Mouse (Mus musculus) forebrain, embryonic 12.5 days (tissue): ENCODE measurements around the gene Washc1. TPM values are rescaled to one million over a fixed set of nuclear protein-coding genes. Genes with fewer than 3 reads are reported as not detected.
A peak's percentile ranks its signal among the peaks of the same experiment; 100 is the strongest.
"Not testable (repeated sequence)": the region's sequence is repeated elsewhere in the genome, so short reads cannot be mapped to it uniquely, and the experiment has no call there.

Experiments used
- ATAC-seq: fragments of 200-750 bp; cut with Nextera tagmentation; 2 replicates; pipeline ENCODE4 v1.8.0; 2017; ENCODE audit warnings: moderate TSS enrichment; ENCODE audit not compliant: low FRiP score
- H3K27ac ChIP-seq: fragments of 300-500 bp; sonication (generic); 2 replicates; pipeline ENCODE4 v1.5.1; 2016; ENCODE audit warnings: mild to moderate bottlenecking
- H3K27me3 ChIP-seq: fragments of 300-500 bp; sonication (generic); 2 replicates; pipeline ENCODE4 v1.6.1; 2016; ENCODE audit warnings: mild to moderate bottlenecking
- H3K36me3 ChIP-seq: fragments of 300-500 bp; sonication (generic); replicated peaks from 2 replicates; pipeline ENCODE4 v1.6.1; 2016; ENCODE audit warnings: mild to moderate bottlenecking
- H3K4me1 ChIP-seq: fragments of 300-500 bp; sonication (generic); 2 replicates; pipeline ENCODE4 v1.6.1; 2016
- H3K4me2 ChIP-seq: fragments of 300-500 bp; sonication (generic); 2 replicates; pipeline ENCODE4 v1.6.1; 2016; ENCODE audit warnings: mild to moderate bottlenecking, moderate library complexity
- H3K4me3 ChIP-seq: fragments of 300-500 bp; sonication (generic); replicated peaks from 2 replicates; pipeline ENCODE4 v1.5.1; 2016; ENCODE audit warnings: mild to moderate bottlenecking
- H3K9ac ChIP-seq: fragments of 300-500 bp; sonication (generic); 2 replicates; pipeline ENCODE4 v1.6.1; 2016; ENCODE audit warnings: mild to moderate bottlenecking
- H3K9me3 ChIP-seq: fragments of 300-500 bp; sonication (generic); 2 replicates; pipeline ENCODE4 v1.6.1; 2016
- WGBS: fragments of 180-500 bp; shearing (Covaris S2); methylation state at CpG from one replicate; pipeline ENCODE4 v1.1.7; 2016; 5-methylcytosine and 5-hydroxymethylcytosine counted together
- polyA plus RNA-seq: library from polyadenylated mRNA; unstranded; fragments of >200 nt; fragmentation: Nextera tagmentation; extraction: Ambion mirVana; gene quantifications from 2 replicates; pipeline ENCODE4 v1.2.1, GENCODE M21; 2016

Gene Washc1
- polyA plus RNA-seq, 1 experiment from 2014 or later, result 35.2 TPM

DNA sequence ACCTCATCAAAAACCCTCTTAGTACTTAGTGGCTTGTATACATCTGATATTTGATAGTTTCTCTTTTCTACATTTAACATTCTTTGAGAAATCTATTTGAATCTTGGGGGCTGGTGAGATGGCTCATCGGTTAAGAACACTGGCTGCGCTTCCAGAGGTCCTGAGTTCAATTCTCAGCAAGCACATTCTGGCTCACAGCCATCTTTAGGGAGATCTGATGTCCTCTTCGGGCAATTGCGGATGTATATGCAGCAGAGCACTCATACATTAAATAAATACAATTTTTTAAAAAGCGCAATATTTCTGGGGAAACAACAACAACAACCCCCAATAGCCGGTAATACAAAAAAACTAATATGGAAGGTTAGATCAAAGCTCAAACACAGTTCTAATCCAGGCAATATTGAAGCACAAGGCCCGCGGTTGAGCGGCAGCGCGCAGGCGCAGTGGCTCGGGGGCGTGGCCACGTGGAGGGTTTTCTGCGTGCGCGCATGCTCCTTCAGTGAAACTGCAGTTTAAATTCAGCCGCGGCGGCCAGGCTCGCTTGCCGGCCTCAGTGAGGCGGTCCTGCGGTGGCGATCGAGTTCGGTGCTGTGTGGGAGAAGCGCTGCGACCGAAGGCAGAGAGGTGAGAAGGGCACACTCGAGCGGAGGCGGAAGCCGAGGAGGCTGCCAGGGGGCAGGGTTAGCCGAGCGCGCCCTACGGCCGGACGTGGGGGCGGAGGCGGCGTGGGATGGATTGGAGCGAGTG, 11.9 kb downstream of the Washc1 start, which contains the start of gene Ddx11:
TSS of gene Ddx11 (plus strand) at position 455 of the 750 bp plus-strand sequence.
- Histone ChIP-seq H3K4me2 (peak within 1 kb of the TSS; percentile 70), H3K4me3 (peak within 1 kb of the TSS; percentile 67), H3K36me3 (peaks cover 42% of the 10 kb centered on the region), H3K9me3 (no peaks in the 10 kb centered on the region), H3K4me1 (peaks cover 14% of the 10 kb centered on the region), H3K27me3 (no peaks in the 10 kb centered on the region), H3K9ac (peak within 1 kb of the TSS; percentile 65), H3K27ac (peak within 1 kb of the TSS; percentile 77)
- peak; percentile 89 for ATAC-seq
- WGBS, result 6% methylated on average over 45 of the region's 45 CpGs

DNA sequence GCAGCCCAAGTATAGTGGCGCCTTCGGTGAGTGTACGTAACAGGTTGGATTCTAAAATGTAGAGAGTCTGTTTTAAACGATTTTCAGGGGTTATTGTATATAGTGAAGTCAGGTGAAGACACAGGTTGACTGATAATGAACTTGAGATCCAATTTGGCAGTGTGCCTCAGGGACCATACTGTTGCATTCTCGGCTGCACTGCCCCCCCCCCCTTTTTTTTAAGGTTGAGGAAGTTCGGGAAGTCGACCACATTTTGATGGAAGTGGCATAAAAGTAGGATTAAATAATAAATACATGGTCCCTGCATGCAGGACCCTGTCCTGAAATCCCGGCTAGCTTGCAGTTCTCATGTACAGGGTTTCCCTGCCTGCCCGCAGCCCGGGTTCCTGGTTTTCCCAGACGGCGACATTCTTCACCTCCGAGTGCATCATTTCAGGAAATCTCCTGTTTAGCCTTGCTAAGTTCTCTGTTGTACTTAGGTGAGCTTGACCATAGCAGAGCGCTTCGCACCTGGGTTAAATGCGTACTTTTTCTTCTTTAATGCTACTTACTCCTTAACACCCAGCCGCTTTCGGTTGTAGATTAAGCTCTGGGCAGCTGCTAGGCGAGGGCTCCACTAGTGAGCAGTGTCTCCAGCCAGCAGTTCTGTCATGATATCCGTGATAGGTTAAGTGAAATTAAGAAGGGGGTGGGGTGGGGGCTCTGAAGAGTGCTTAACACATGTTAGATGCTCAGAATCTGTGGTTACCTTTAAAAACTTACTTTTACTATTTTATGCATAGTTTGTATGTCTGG, 12.7 kb downstream of the Washc1 start:
- WGBS, result 2% methylated on average over 20 of the region's 20 CpGs
- peak; percentile 50 for ATAC-seq
- peak overlapping the region; percentile 77 for H3K27ac ChIP-seq

DNA sequence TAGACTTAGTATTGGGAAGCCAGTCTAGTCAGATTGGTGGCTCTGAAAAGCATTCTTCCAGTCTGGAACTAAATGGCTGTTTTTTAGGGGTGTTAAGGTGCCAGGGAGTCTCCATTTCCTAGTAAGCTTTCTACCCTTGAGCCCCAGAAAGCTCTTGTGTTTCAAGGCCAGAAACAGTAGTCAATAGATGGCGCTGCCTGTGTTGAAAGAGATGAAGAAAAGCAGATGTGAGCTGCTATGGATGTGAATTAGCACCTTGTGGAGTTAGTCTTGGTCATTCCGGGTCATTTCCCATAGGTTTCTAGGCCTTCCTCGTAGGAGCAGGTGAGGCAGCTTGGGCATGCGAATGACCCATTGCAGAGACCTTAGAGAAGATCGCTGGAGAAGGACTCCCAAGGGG, 13.9 kb downstream of the Washc1 start:
- H3K4me2 ChIP-seq, result peak overlapping the region; percentile 70; the same call in 1 of the 2 replicates
- H3K4me1 ChIP-seq, result peaks cover 14% of the 10 kb centered on the region
- H3K9ac ChIP-seq, result no peak overlapping the region
- H3K9me3 ChIP-seq, result no peaks in the 10 kb centered on the region
- 74% methylated on average over 5 of the region's 5 CpGs for WGBS
- H3K27ac ChIP-seq, result no peak overlapping the region
- no peak overlapping the region for H3K4me3 ChIP-seq
- peaks cover 36% of the 10 kb centered on the region for H3K36me3 ChIP-seq
- no peak for ATAC-seq
- no peaks in the 10 kb centered on the region for H3K27me3 ChIP-seq

More for the DNA sequence above, 12.7 kb downstream of the Washc1 start:
- peaks cover 40% of the 10 kb centered on the region for H3K36me3 ChIP-seq
- H3K4me2 ChIP-seq, result peak overlapping the region; percentile 70
- H3K9me3 ChIP-seq, result no peaks in the 10 kb centered on the region
- H3K9ac ChIP-seq, result peak overlapping the region; percentile 65
- no peaks in the 10 kb centered on the region for H3K27me3 ChIP-seq
- peaks cover 14% of the 10 kb centered on the region for H3K4me1 ChIP-seq
- peak overlapping the region; percentile 67 for H3K4me3 ChIP-seq

DNA sequence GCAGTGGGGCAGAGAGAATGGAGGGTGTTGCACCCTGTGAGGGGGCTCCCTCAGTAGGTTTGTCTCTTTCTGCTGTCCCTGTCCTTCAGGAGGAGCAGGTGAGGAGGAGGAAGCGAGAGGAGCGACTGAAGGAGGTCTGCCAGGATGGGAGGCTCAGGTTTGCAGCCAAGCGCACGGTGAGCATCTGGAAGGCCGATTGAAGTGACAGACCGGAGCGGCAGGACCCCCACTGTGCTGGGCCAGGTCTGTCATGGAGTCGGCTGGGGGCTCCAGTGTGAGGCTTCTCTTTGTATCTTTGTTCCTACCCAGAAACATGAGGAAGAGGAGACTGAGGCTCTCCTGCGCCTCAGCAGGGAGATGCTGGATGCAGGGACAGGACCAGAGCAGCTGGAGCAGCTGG, 19.0 kb downstream of the Washc1 start:
- H3K9me3 ChIP-seq, result peaks cover 3% of the 10 kb centered on the region; the same call in 1 of the 2 replicates
- H3K27me3 ChIP-seq, result no peaks in the 10 kb centered on the region
- H3K27ac ChIP-seq, result no peak overlapping the region
- WGBS, result 89% methylated on average over 9 of the region's 9 CpGs
- no peak overlapping the region for H3K4me3 ChIP-seq
- no peak for ATAC-seq
- no peak overlapping the region for H3K4me2 ChIP-seq
- no peaks in the 10 kb centered on the region for H3K4me1 ChIP-seq
- no peak overlapping the region for H3K9ac ChIP-seq
- peaks cover 81% of the 10 kb centered on the region for H3K36me3 ChIP-seq

DNA sequence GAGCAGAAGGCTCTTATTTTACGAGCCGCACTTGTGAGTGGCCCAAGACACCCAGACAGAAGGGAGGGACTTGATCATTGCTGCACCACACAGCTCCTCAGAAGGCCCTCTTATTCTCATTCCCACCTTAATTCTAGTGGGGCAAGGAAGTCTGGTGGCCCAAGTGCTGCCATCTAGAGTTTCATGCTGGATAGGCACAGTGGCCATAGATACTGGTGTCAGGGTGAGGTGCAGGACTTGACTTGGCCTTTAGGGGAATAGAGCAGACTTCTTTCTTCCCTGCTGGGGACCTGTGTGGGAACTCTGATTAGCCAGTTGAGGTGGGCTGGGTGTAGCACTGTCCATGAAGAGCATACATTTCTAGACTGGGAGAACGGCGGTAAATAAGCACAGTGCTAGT, 19.9 kb downstream of the Washc1 start:
- no peak overlapping the region for H3K9ac ChIP-seq
- no peak for ATAC-seq
- H3K4me3 ChIP-seq, result no peak overlapping the region
- no peak overlapping the region for H3K27ac ChIP-seq
- H3K36me3 ChIP-seq, result peaks cover 89% of the 10 kb centered on the region
- no peaks in the 10 kb centered on the region for H3K27me3 ChIP-seq
- 98% methylated on average over 4 of the region's 4 CpGs for WGBS
- no peak overlapping the region for H3K4me2 ChIP-seq
- peaks cover 3% of the 10 kb centered on the region; the same call in 1 of the 2 replicates for H3K9me3 ChIP-seq
- H3K4me1 ChIP-seq, result no peaks in the 10 kb centered on the region

DNA sequence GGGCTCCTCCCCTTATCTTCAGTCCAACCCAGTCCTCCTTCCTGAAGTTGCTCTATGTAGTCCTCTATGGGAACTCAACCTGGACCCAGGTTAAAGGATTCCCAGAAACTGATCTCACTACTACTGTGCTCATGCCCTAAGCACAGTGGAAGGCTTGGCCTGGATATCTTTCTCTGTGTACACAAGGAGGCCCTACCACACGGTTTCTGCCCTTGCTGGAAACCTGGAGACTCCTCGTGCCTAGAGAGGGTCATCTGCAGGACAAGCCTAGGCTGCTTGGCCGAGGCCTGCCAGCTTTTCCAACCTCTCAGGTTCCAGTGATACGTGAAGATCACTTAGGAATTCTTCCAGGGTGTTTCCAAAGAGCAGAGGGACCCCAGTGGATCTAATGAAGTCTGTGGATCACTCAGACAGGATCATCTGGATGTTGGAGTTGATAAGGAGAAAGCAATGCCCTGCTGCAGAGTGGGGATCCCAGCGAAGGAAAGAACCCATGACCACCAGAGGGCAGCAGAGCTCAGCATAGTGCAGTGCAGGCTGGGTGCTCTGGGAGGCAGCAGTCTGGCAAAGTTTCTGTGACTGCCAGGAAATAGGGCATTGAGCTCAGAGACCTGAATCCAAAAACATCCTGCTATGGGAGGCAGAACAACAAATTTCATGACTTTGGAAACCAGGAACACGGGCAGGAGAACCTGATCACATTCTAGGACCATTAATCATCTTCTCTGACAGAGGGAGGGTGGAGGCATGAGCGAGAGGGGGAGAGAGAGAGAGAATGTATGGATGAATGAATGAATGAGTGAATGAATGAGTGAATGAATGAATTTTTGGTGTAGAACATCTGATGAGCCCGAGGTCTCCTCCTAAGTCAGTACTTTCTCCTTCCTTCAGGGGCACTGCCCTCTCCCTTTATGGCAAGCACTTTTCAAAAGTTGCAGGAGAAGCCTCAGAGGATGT, 41.6 kb downstream of the Washc1 start:
- peak; percentile 77 for ATAC-seq
- H3K9ac ChIP-seq, H3K27ac ChIP-seq, H3K9me3 ChIP-seq, H3K27me3 ChIP-seq, H3K4me1 ChIP-seq, H3K4me3 ChIP-seq, H3K4me2 ChIP-seq: not testable (repeated sequence)
- peaks cover 44% of the 10 kb centered on the region for H3K36me3 ChIP-seq
- 78% methylated on average over 6 of the region's 8 CpGs for WGBS

DNA sequence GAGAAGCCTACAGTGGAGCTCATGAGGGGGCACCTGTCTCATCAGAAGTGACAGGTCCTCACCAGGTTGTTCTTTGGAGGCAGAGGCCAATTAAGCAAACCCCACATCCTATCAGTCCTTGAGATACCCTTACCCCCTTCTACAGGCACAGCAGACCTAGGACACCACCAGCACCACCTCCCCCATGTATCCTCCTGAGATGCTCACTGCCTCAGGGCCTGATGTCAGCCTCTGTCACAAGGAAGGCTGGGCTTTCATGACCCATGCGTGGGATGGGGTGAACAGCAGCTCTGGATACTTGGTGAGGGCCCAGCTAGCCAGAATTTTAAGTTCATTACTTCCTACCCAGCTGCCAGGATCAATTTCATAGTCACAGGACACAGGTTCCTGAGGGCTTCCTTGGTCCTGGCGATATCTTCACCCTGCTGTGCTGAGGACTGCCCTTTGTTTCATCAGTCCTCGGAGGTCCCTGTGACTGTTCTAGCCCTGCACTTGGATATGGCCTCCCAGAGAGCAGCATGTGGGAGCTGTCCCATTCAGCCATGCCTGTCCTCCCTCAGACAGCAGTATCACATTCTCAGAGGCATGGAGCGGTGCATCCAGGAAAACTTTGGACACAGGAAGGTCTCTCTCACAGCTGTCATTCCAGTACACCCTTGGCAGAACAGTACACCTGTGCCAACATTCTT, 42.5 kb downstream of the Washc1 start:
- not testable (repeated sequence) for H3K27ac ChIP-seq, H3K4me2 ChIP-seq, H3K9ac ChIP-seq, H3K9me3 ChIP-seq, H3K4me3 ChIP-seq, H3K4me1 ChIP-seq, H3K27me3 ChIP-seq, ATAC-seq
- WGBS, result 93% methylated on average over 4 of the region's 4 CpGs
- peaks cover 35% of the 10 kb centered on the region for H3K36me3 ChIP-seq

DNA sequence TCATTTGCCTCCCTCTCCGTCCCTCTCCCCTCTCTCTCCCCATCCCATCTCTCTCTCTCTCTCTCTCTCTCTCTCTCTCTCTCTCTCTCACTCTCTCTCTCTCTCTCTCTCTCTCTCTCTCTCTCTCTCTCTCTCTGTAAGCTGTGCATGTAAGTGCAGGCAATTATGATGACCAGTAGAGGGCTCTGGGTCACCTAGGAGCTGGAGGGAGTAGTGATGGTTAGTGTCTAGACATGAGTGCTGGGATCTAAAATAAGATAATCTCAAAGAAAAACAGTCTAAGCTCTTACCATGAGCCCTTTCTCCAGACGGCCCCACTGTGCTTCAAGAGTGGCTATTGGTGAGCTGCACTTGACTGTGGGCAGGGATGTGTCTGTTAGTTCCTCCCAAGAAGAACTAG, 43.5 kb downstream of the Washc1 start:
- H3K4me3 ChIP-seq, result no peak overlapping the region
- no peak overlapping the region for H3K27ac ChIP-seq
- H3K9me3 ChIP-seq, result no peaks in the 10 kb centered on the region
- no peak overlapping the region for H3K9ac ChIP-seq
- peaks cover 25% of the 10 kb centered on the region for H3K36me3 ChIP-seq
- 75% methylated on average over 1 of the region's 2 CpGs for WGBS
- no peak overlapping the region for H3K4me2 ChIP-seq
- no peak for ATAC-seq
- no peaks in the 10 kb centered on the region for H3K27me3 ChIP-seq
- H3K4me1 ChIP-seq, result no peaks in the 10 kb centered on the region

DNA sequence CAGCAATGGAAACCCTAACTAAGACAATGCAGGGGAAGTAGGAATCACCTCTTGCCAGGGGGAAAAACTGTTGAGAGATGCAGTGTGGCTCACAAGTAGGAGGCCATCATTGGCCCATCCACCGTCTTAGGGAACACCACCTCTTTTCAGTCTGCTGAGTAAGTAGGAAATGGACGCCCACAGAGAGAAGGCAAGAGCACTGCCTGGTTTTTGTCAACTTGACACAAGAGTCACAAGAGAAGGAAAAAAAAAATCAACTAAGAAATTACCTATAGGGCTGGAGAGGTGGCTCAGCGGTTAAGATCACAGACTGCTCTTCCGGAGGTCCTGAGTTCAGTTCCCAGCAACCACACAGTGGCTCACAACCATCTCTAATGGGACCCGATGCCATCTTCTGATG, 46.9 kb downstream of the Washc1 start:
- no peaks in the 10 kb centered on the region for H3K4me1 ChIP-seq
- WGBS, result 86% methylated on average over 5 of the region's 5 CpGs

DNA sequence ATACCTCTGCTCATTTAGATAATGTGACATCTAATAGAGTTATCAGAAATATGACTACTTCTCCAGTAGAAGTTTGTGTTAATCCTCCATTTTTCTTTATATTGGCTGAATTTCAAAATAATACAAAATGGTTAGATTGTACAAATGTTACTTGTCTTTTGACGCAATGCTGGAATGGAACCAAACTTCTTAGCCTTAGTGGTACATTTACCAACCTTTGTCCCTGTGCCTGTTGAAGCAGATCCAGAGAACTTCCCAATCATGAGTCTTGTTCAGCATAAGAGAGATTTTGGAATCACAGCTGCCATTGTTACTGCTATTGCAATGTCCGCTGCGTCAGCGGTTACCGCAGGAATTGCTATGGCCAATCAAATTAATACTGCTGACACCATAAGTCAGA, 55.8 kb downstream of the Washc1 start:
- H3K4me3 ChIP-seq, H3K4me1 ChIP-seq, H3K27ac ChIP-seq, H3K4me2 ChIP-seq, H3K9ac ChIP-seq, H3K9me3 ChIP-seq, H3K27me3 ChIP-seq, H3K36me3 ChIP-seq, ATAC-seq: not testable (repeated sequence)
- 94% methylated on average over 5 of the region's 5 CpGs for WGBS

More for the DNA sequence above, 46.9 kb downstream of the Washc1 start:
- Histone ChIP-seq H3K27ac (no peak overlapping the region), H3K36me3 (no peaks in the 10 kb centered on the region), H3K9me3 (0 out of 2 replicates have a peak, but pooled peaks cover 5% of the 10 kb centered on the region), H3K27me3 (no peaks in the 10 kb centered on the region), H3K4me2 (no peak overlapping the region), H3K9ac (no peak overlapping the region), H3K4me3 (no peak overlapping the region)
- ATAC-seq, result no peak
